Mouse (Mus musculus) ES-E14 (cell line): Measurements from ENCODE around the gene Ube2q2.

Source experiments
- CHD2 ChIP-seq: IDR thresholded peaks from 2 replicates; pipeline ENCODE4 v1.6.1; 2014; ENCODE audit warnings: mild to moderate bottlenecking, low read depth, low read length, inconsistent platforms
- HCFC1 ChIP-seq: IDR thresholded peaks from 2 replicates; pipeline ENCODE4 v1.6.1; 2012; ENCODE audit warnings: low read length, inconsistent platforms, borderline replicate concordance; ENCODE audit not compliant: insufficient read depth
- MAFK ChIP-seq: IDR thresholded peaks from 2 replicates; pipeline ENCODE4 v1.6.1; 2014; ENCODE audit warnings: mild to moderate bottlenecking, low read depth, low read length, inconsistent platforms; ENCODE audit not compliant: insufficient read depth
- ZC3H11A ChIP-seq: IDR thresholded peaks from 2 replicates; pipeline ENCODE4 v1.6.1; 2012; ENCODE audit warnings: low read depth, mild to moderate bottlenecking, inconsistent platforms, low read length, borderline replicate concordance
- ZNF384 ChIP-seq: IDR thresholded peaks from 2 replicates; pipeline ENCODE4 v1.6.1; 2012; ENCODE audit warnings: low read depth, low read length, inconsistent platforms

DNA sequence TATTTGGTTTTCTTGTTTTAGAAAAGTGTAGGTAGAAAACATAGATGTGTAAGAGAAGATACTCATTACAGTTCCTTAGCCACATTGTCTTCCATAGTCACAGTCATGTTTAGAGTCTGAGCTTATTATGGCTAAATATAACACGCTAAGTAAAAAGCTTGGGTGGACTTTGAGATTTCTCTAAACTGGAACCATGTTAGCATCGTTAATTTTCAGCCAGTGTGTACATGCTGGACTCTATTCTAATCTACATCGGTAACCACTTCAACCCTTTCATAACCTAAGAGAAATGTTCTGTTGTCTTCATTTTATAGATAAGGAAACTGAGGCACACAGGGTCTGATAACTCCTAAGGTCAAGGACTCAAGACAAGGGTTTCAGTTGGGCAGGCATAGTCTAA, 47.2 kb downstream of the Ube2q2 start:
- TF ChIP-seq HCFC1 (no peak), MAFK (no peak), ZNF384 (no peak), ZC3H11A (no peak), CHD2 (no peak)
